Mouse (Mus musculus): ENCODE data around the gene Cdc37. TPM values are rescaled to one million over a fixed set of nuclear protein-coding genes. Genes with fewer than 3 reads are reported as not detected.

Cdc37 gene
- total and polyA plus RNA-seq, 3 experiments = 779 to 1,631 (median 914) TPM

DNA sequence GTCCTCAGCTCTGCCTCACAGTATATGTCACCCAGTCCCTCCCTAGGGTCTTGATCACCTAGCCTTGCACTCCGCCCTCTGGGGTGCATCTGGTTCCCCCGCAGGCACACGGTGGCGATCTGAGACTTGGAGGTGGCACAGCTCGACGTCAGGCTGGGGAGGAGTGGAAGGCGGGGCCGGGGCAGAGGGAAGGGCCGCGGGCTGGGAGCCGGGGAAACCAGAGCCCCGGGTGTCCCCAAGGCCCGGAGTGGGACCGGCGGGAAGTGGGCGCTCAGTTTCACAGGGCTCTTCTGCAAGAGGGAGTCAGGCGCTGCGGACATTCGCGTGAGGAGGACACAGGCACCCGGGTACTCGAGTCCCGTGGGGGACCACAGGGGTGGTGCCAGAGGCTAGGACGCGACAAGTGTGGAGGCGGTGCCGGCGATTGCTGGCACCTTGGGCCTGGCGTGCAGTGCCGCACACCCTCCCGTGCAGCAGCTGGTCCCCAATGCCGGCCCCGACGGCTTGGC is 34.2 kb upstream of the Cdc37 start (continued):
- TF ChIP-seq ZMIZ1 (IDR thresholded peaks at IDR 0.05; ENCODE audit: low read depth, low read length) = peak; percentile 64; the same call in 1 of the 2 replicates
- TF ChIP-seq TBP (IDR thresholded peaks at IDR 0.05; ENCODE audit: low read depth, low read length) = no peak
- TF ChIP-seq MXI1 (IDR thresholded peaks at IDR 0.05; ENCODE audit: low read depth, low read length) = peak; percentile 50
- no peak for TF ChIP-seq KAT2A (conservative IDR thresholded peaks at IDR 0.05; ENCODE audit: low read depth, low read length)
- peak; percentile 30; the same call in 1 of the 2 replicates for TF ChIP-seq ZC3H11A (IDR thresholded peaks at IDR 0.05; ENCODE audit: low read depth, low read length)
- TF ChIP-seq CTCF (IDR thresholded peaks at IDR 0.05 in 2 of 3, conservative IDR thresholded peaks at IDR 0.05 in 1 of 3; ENCODE audit: control insufficient read depth in 1 of 3, insufficient read depth in 1 of 3, low read depth in 2 of 3, low read length in 3 of 3, poor library complexity in 1 of 3, severe bottlenecking in 1 of 3) = peak in 1 of 3 experiments; percentile 20; a peak in 2 of 6 replicates
- 0 out of 2 replicates have a peak, but pooled peaks have one; percentile 33 for TF ChIP-seq MYC (IDR thresholded peaks at IDR 0.05; ENCODE audit: low read depth, low read length)
- TF ChIP-seq USF1 (IDR thresholded peaks at IDR 0.05; ENCODE audit: low read depth, low read length) = peak; percentile 23; the same call in 1 of the 2 replicates
- no peak for TF ChIP-seq POLR2AphosphoS5 (IDR thresholded peaks at IDR 0.05; ENCODE audit: borderline replicate concordance, low read depth, low read length)
- TF ChIP-seq RAD21 (IDR thresholded peaks at IDR 0.05; ENCODE audit: low read depth, low read length) = peak; percentile 5
- no peak for TF ChIP-seq GABPA (IDR thresholded peaks at IDR 0.05; ENCODE audit: low read depth, low read length)
- no peak; the same call in 1 of the 2 replicates for TF ChIP-seq MYB (IDR thresholded peaks at IDR 0.05; ENCODE audit: low read depth, low read length)
- TF ChIP-seq EP300 (IDR thresholded peaks at IDR 0.05; ENCODE audit: low read depth in 1 of 2, low read length in 2 of 2) = no peak; a peak in 1 of 4 replicates
- peak; percentile 85 for TF ChIP-seq SIN3A (IDR thresholded peaks at IDR 0.05; ENCODE audit: low read length)
- no peak for TF ChIP-seq MAFK (IDR thresholded peaks at IDR 0.05; ENCODE audit: borderline replicate concordance, low read depth, low read length)
- TF ChIP-seq POLR2A (IDR thresholded peaks at IDR 0.05; ENCODE audit: control insufficient read depth in 1 of 2, insufficient read depth in 1 of 2, low read depth in 1 of 2, low read length in 2 of 2, poor library complexity in 1 of 2) = peak; percentile 59 to 82; a peak in 3 of 4 replicates
- peak; percentile 75 for TF ChIP-seq NELFE (IDR thresholded peaks at IDR 0.05; ENCODE audit: low read depth, low read length)
- no peak for TF ChIP-seq ZNF384 (IDR thresholded peaks at IDR 0.05; ENCODE audit: low read depth, low read length)
- TF ChIP-seq UBTF (IDR thresholded peaks at IDR 0.05; ENCODE audit: borderline replicate concordance, insufficient read depth, low read depth, low read length) = peak; percentile 91; the same call in 1 of the 2 replicates

DNA sequence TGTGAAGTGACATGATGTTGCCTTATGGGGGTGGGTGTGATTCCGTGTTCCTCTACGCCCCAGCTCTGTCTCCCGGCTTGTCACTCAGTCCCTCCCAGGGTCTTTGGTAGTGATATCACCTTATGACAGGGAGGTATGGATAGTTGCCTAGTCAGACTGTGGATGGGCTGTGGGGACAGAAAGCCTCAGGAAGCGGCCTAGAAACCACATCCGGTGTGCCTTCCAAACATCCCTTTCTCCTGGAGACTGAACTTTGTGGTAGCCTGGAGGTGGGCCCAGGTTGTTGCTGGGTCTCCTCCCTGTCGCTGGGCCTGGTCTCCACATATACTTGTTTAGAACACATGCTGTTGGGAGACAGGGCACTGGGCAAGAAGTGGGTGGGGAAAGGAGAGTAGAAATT is 33.6 kb upstream of the Cdc37 start:
- peak overlapping the region; percentile 73 for H3K9ac ChIP-seq (ENCODE audit: control insufficient read depth, low read depth, low read length, poor library complexity, severe bottlenecking)
- H3K79me2 ChIP-seq (ENCODE audit: control insufficient read depth, insufficient read depth, low read length, poor library complexity) = peaks cover 9% of the 10 kb centered on the region
- H3K36me3 ChIP-seq (ENCODE audit: control insufficient read depth in 1 of 2, insufficient read depth in 2 of 2, low read length in 2 of 2) = peaks cover 0 to 28% of the 10 kb centered on the region in 2 experiments; a peak in 2 of 4 replicates
- peaks cover 26 to 38% of the 10 kb centered on the region in 2 experiments for H3K4me1 ChIP-seq (ENCODE audit: control insufficient read depth in 1 of 2, insufficient read depth in 2 of 2, low read length in 2 of 2)
- no peaks in the 10 kb centered on the region for H3K9me3 ChIP-seq (replicated peaks; ENCODE audit: insufficient read depth, low read length)
- no peaks in the 10 kb centered on the region for H3K27me3 ChIP-seq (ENCODE audit: control insufficient read depth in 1 of 2, insufficient read depth in 2 of 2, low read length in 2 of 2)
- H3K4me3 ChIP-seq (ENCODE audit: control insufficient read depth in 1 of 2, insufficient read depth in 1 of 2, low read depth in 2 of 2, low read length in 2 of 2) = peak overlapping the region; percentile 65 to 81
- peak; percentile 85 for DNase-seq (ENCODE audit: low read depth, low spot score)
- TF ChIP-seq TAL1 (IDR thresholded peaks at IDR 0.05; ENCODE audit: low read length) (peak; percentile 42), POLR2A (IDR thresholded peaks at IDR 0.05; ENCODE audit: control insufficient read depth in 1 of 2, insufficient read depth in 1 of 2, low read depth in 1 of 2, low read length in 2 of 2, poor library complexity in 1 of 2) (peak in 1 of 2 experiments; percentile 5; a peak in 1 of 4 replicates), TBP (IDR thresholded peaks at IDR 0.05; ENCODE audit: low read depth, low read length) (0 out of 2 replicates have a peak, but pooled peaks have one; percentile 19), MAX (IDR thresholded peaks at IDR 0.05; ENCODE audit: low read length) (no peak), ZNF384 (IDR thresholded peaks at IDR 0.05; ENCODE audit: low read depth, low read length) (no peak)
- H3K27ac ChIP-seq (ENCODE audit: control insufficient read depth, low read depth, low read length) = peak overlapping the region; percentile 47
